Mouse (Mus musculus) liver, postnatal 0 days (tissue): ENCODE results near the gene Tnfsf12.

Experiments
- CTCF ChIP-seq: sonication (generic); IDR thresholded peaks from 2 replicates; pipeline ENCODE4 v1.5.1; 2016; ENCODE audit warnings: antibody characterized with exemption, low read depth
- EP300 ChIP-seq: IDR thresholded peaks from 2 replicates; pipeline ENCODE4 v1.6.1; 2016; ENCODE audit warnings: antibody characterized with exemption, low read depth, mild to moderate bottlenecking

DNA sequence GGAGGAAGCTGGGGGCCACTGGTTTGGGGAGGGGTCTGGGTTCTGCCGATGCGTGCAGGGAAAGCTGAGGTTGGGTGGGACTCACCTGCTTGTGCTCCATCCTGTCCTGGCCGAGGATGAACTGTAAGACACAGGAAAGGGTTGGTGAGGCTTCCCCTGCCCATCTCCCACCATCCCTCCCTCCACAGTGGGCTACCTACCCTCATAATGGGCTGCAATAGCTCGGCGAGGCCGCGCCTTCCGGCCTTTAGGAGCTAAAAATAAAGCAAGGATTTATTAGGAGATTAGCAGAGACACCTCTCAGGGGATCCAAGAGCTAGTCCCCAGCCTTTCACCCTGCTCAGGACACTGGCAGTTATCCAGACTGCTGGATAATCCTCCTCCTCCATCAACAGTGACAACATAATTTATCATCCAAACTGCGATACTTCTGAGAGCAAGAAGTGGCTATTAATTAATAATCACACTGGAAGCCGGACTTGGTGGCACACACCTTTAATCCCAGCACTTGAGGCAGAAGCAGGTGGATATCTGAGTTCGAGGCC is 2.2 kb downstream of the Tnfsf12 start:
- TF ChIP-seq CTCF = no peak
- no peak for TF ChIP-seq EP300
